Mouse (Mus musculus) erythroid progenitor cell, adult 5-6 weeks (primary cell): ENCODE results near the gene Bok. TPM values are rescaled to one million over a fixed set of nuclear protein-coding genes. Genes with fewer than 3 reads are reported as not detected.

Source experiments
- ATAC-seq: replicated peaks from 2 replicates; pipeline ENCODE4 v1.8.0; 2016; ENCODE audit warnings: moderate number of reproducible peaks, mild to moderate bottlenecking, moderate TSS enrichment, inconsistent platforms; ENCODE audit not compliant: poor library complexity, low FRiP score, severe bottlenecking
- total RNA-seq, 2 experiments: library from RNA; stranded (forward) in 1 of 2; stranded (reverse) in 1 of 2; fragments of 150-400 nt in 1 of 2; fragments of 186-747, 209-891 nt in 1 of 2; gene quantifications; 2 replicates each; pipeline versions ENCODE4 v1.2.3 to v1.2.4; 2015 to 2017; ENCODE audit warnings: low replicate concordance in 2 of 2

Gene Bok
- total RNA-seq, 2 experiments from 2014 or later, result not detected

- no peak for ATAC-seq
Measured at GRCm38 (mm10) chr1:93688154-93688553, 2.7 kb downstream of the Bok start.

- no peak for ATAC-seq
Measured at GRCm38 (mm10) chr1:93689901-93690496, 4.5 kb downstream of the Bok start.

GRCm38 (mm10) chr1:93691106-93691505, 5.6 kb downstream of the Bok start:
- ATAC-seq, result no peak

GRCm38 (mm10) chr1:93691786-93692357, 6.4 kb downstream of the Bok start:
- ATAC-seq, result no peak

- no peak for ATAC-seq
Measured at GRCm38 (mm10) chr1:93692773-93693172, 7.3 kb downstream of the Bok start.

GRCm38 (mm10) chr1:93693502-93693901, 8.0 kb downstream of the Bok start:
- no peak for ATAC-seq

- no peak for ATAC-seq
Measured at GRCm38 (mm10) chr1:93693943-93694342, 8.5 kb downstream of the Bok start.

- ATAC-seq, result no peak
Measured at GRCm38 (mm10) chr1:93694966-93695365, 9.5 kb downstream of the Bok start.

GRCm38 (mm10) chr1:93697317-93697716, 11.9 kb downstream of the Bok start:
- no peak for ATAC-seq

GRCm38 (mm10) chr1:93699159-93699558, 13.7 kb downstream of the Bok start:
- no peak for ATAC-seq

GRCm38 (mm10) chr1:93702106-93702505, 16.6 kb downstream of the Bok start:
- ATAC-seq, result no peak

GRCm38 (mm10) chr1:93703472-93704048, 18.1 kb downstream of the Bok start:
- no peak for ATAC-seq

GRCm38 (mm10) chr1:93704341-93704740, 18.9 kb downstream of the Bok start:
- no peak for ATAC-seq

GRCm38 (mm10) chr1:93705389-93705788, 19.9 kb downstream of the Bok start:
- ATAC-seq, result no peak

GRCm38 (mm10) chr1:93716166-93716565, 30.7 kb downstream of the Bok start:
- no peak for ATAC-seq

- ATAC-seq, result no peak
Measured at GRCm38 (mm10) chr1:93721557-93721956, 36.1 kb downstream of the Bok start.

GRCm38 (mm10) chr1:93724623-93725022, 39.2 kb downstream of the Bok start:
- ATAC-seq, result no peak

- no peak for ATAC-seq
Measured at GRCm38 (mm10) chr1:93725665-93726064, 40.2 kb downstream of the Bok start.

- no peak for ATAC-seq
Measured at GRCm38 (mm10) chr1:93726116-93726515, 40.7 kb downstream of the Bok start.

GRCm38 (mm10) chr1:93726974-93727373, 41.5 kb downstream of the Bok start:
- ATAC-seq, result peak; percentile 70

GRCm38 (mm10) chr1:93731103-93731502, 45.6 kb downstream of the Bok start:
- no peak for ATAC-seq

- no peak for ATAC-seq
Measured at GRCm38 (mm10) chr1:93731880-93732281, 46.4 kb downstream of the Bok start.
